Mouse (Mus musculus) MEL (cell line): ENCODE results near the gene Unc5b. TPM values are rescaled to one million over a fixed set of nuclear protein-coding genes. Genes with fewer than 3 reads are reported as not detected.

ENCODE experiments used
- polyA plus RNA-seq, 2 experiments: library from polyadenylated mRNA; stranded (reverse) in 1 of 2; unstranded in 1 of 2; fragments of >175 nt in 1 of 2; fragments of >200 nt in 1 of 2; gene quantifications; 2 replicates each; pipeline versions ENCODE4 v1.2.1 to v1.2.4; 2012; ENCODE audit warnings: low replicate concordance in 2 of 2, low read depth in 1 of 2; ENCODE audit not compliant: insufficient read length in 2 of 2, insufficient read depth in 1 of 2, missing spikeins in 1 of 2
- total RNA-seq: library from RNA; depleted of rRNA; stranded (reverse); fragments of 300-350 nt; gene quantifications from 2 replicates; pipeline ENCODE4 v1.2.3, GENCODE M21; 2012; rRNA removed

The Unc5b gene
- total and polyA plus RNA-seq, 3 experiments = not detected

Other genes starting within 250 kb of the Unc5b start
- 0.04 TPM in 1 of 2 replicates, not detected in the other for gene Cdh23, start 135.1 kb downstream of the Unc5b start, total RNA-seq
- gene Cdh23, start 135.1 kb downstream of the Unc5b start, polyA plus RNA-seq = not detected
- gene Slc29a3, start 78.8 kb downstream of the Unc5b start, total RNA-seq = 2.4 TPM in 2 replicates
- 10 to 100 TPM in 1 of 2 experiments, 1 to 10 TPM in 1; 7.7 to 46.0 TPM for gene Slc29a3, start 78.8 kb downstream of the Unc5b start, polyA plus RNA-seq